Mouse (Mus musculus) liver, embryonic 14.5 days (tissue): ENCODE measurements at regions not wholly inside any gene's neighbourhood (a gene's known extent, or its start where the extent isn't known, plus 50 kb on each side); places are given as distances from the start of the nearest gene placed in this dataset.
"Not testable (repeated sequence)": the region's sequence is repeated elsewhere in the genome, so short reads cannot be mapped to it uniquely, and the experiment has no call there.

Source experiments
- ATAC-seq: fragments of 200-750 bp; cut with Nextera tagmentation; 2 replicates; pipeline ENCODE4 v1.8.0; 2017; ENCODE audit warnings: moderate number of reproducible peaks, mild to moderate bottlenecking, moderate library complexity; ENCODE audit not compliant: insufficient read depth
- DNase-seq, 3 experiments: peaks; one replicate each; pipeline ENCODE4 v3.0.0-alpha.2; 2012 to 2013; ENCODE audit warnings: low read depth in 3 of 3, low spot score in 3 of 3
- H3K27ac ChIP-seq: fragments of 300-500 bp; sonication (generic); 2 replicates; pipeline ENCODE4 v1.5.1; 2014; ENCODE audit warnings: moderate library complexity, mild to moderate bottlenecking, control low read depth, inconsistent platforms
- H3K27me3 ChIP-seq: fragments of 300-500 bp; sonication (generic); 2 replicates; pipeline ENCODE4 v1.6.1; 2014; ENCODE audit warnings: mild to moderate bottlenecking, low read length, moderate library complexity; ENCODE audit not compliant: control insufficient read depth, insufficient read depth
- H3K36me3 ChIP-seq: fragments of 300-500 bp; sonication (generic); replicated peaks from 2 replicates; pipeline ENCODE4 v1.6.1; 2014; ENCODE audit warnings: low read depth; ENCODE audit not compliant: control insufficient read depth, insufficient read depth
- H3K4me1 ChIP-seq, 2 experiments: fragments of 200-500 bp in 1 of 2; fragments of 300-500 bp in 1 of 2; sonication (generic) in 1 of 2; replicated peaks; 2 replicates each; pipeline ENCODE4 v1.6.1; 2012 to 2014; ENCODE audit warnings: antibody characterized with exemption in 1 of 2, inconsistent platforms in 1 of 2, low read length in 1 of 2; ENCODE audit not compliant: control insufficient read depth in 2 of 2, insufficient read depth in 2 of 2
- H3K4me2 ChIP-seq: fragments of 300-500 bp; sonication (generic); 2 replicates; pipeline ENCODE4 v1.6.1; 2014; ENCODE audit warnings: low read depth, mild to moderate bottlenecking, control low read depth, moderate library complexity
- H3K4me3 ChIP-seq, 2 experiments: fragments of 200-500 bp in 1 of 2; fragments of 300-500 bp in 1 of 2; sonication (generic) in 1 of 2; 2 replicates each; pipeline ENCODE4 v1.5.1; 2012 to 2014; ENCODE audit warnings: low read depth in 2 of 2, low read length in 2 of 2, mild to moderate bottlenecking in 2 of 2, control low read depth in 1 of 2, inconsistent platforms in 1 of 2, moderate library complexity in 1 of 2; ENCODE audit not compliant: insufficient read depth in 1 of 2
- H3K9ac ChIP-seq: fragments of 300-500 bp; sonication (generic); replicated peaks from 2 replicates; pipeline ENCODE4 v1.6.1; 2014; ENCODE audit warnings: mild to moderate bottlenecking, control low read depth, moderate library complexity
- H3K9me3 ChIP-seq: fragments of 300-500 bp; sonication (generic); 2 replicates; pipeline ENCODE4 v1.6.1; 2016; ENCODE audit warnings: low read length, mixed read lengths; ENCODE audit not compliant: control insufficient read depth
- CTCF ChIP-seq: IDR thresholded peaks from 2 replicates; pipeline ENCODE4 v1.5.1; 2016; ENCODE audit warnings: antibody characterized with exemption, low read depth, control low read depth
- EP300 ChIP-seq: IDR thresholded peaks from 2 replicates; pipeline ENCODE4 v1.6.1; 2016; ENCODE audit warnings: antibody characterized with exemption, low read depth
- WGBS: fragments of 180-500 bp; shearing (Covaris S2); extraction: QIAGEN DNeasy Blood & Tissue Kit; methylation state at CpG from one replicate; pipeline ENCODE4 v1.1.7; 2014; ENCODE audit not compliant: insufficient replicate concordance; 5-methylcytosine and 5-hydroxymethylcytosine counted together

- ATAC-seq, H3K4me2 ChIP-seq, DNase-seq, H3K27me3 ChIP-seq, H3K36me3 ChIP-seq, H3K9ac ChIP-seq, H3K4me3 ChIP-seq, H3K27ac ChIP-seq, H3K4me1 ChIP-seq, H3K9me3 ChIP-seq: not testable (repeated sequence)
- 64% methylated on average over 6 of the region's 6 CpGs for WGBS
Observed at GRCm38 (mm10) chr13:50906431-50906830, 194.2 kb upstream of the Spin1 start.

- no peak overlapping the region for H3K4me3 ChIP-seq
- H3K4me1 ChIP-seq, result no peaks in the 10 kb centered on the region
- no peak overlapping the region for H3K4me2 ChIP-seq
- no peaks in the 10 kb centered on the region for H3K36me3 ChIP-seq
- WGBS, result 63% methylated on average over 1 of the region's 1 CpGs
- DNase-seq, result no peak
- ATAC-seq, result no peak
- TF ChIP-seq CTCF, result no peak
- no peak for TF ChIP-seq EP300
- no peaks in the 10 kb centered on the region for H3K9me3 ChIP-seq
- no peak overlapping the region for H3K9ac ChIP-seq
- no peak overlapping the region for H3K27ac ChIP-seq
- H3K27me3 ChIP-seq, result no peaks in the 10 kb centered on the region
Observed at GRCm38 (mm10) chr13:50906910-50907309, 193.8 kb upstream of the Spin1 start.

- not testable (repeated sequence) for H3K4me1 ChIP-seq, H3K27ac ChIP-seq, H3K9ac ChIP-seq, H3K36me3 ChIP-seq, H3K4me2 ChIP-seq, H3K4me3 ChIP-seq, ATAC-seq, H3K27me3 ChIP-seq, DNase-seq, H3K9me3 ChIP-seq
- WGBS, result 29% methylated on average over 2 of the region's 2 CpGs
Observed at GRCm38 (mm10) chr13:50912776-50913175, 187.9 kb upstream of the Spin1 start.

GRCm38 (mm10) chr13:50934017-50934416 is 166.7 kb upstream of the Spin1 start:
- H3K9ac ChIP-seq, H3K27ac ChIP-seq, H3K4me2 ChIP-seq, H3K4me3 ChIP-seq, ATAC-seq, H3K4me1 ChIP-seq, DNase-seq, H3K36me3 ChIP-seq, H3K9me3 ChIP-seq, H3K27me3 ChIP-seq: not testable (repeated sequence)
- 63% methylated on average over 3 of the region's 3 CpGs for WGBS

- Histone ChIP-seq H3K9me3 (no peaks in the 10 kb centered on the region), H3K27me3 (no peaks in the 10 kb centered on the region), H3K27ac (no peak overlapping the region), H3K4me2 (no peak overlapping the region), H3K9ac (no peak overlapping the region), H3K36me3 (no peaks in the 10 kb centered on the region), H3K4me3 (no peak overlapping the region), H3K4me1 (no peaks in the 10 kb centered on the region)
- DNase-seq (no peak), ATAC-seq (no peak)
- WGBS, result 43% methylated on average over 3 of the region's 3 CpGs
- TF ChIP-seq CTCF (no peak), EP300 (no peak)
Observed at GRCm38 (mm10) chr13:50942561-50942960, 158.1 kb upstream of the Spin1 start.
